Mouse (Mus musculus) embryonic fibroblast, embryonic 13.5 days (primary cell): ENCODE data around the gene Trim40.

ENCODE experiments used
- CTCF ChIP-seq: IDR thresholded peaks from 2 replicates; pipeline ENCODE4 v1.5.1; 2011; ENCODE audit warnings: mild to moderate bottlenecking, control low read depth, low read length, moderate library complexity, borderline replicate concordance; ENCODE audit not compliant: insufficient read depth
- POLR2A ChIP-seq: IDR thresholded peaks from 2 replicates; pipeline ENCODE4 v1.6.1; 2011; ENCODE audit warnings: low read depth, mild to moderate bottlenecking, control low read depth, low read length, moderate library complexity

DNA sequence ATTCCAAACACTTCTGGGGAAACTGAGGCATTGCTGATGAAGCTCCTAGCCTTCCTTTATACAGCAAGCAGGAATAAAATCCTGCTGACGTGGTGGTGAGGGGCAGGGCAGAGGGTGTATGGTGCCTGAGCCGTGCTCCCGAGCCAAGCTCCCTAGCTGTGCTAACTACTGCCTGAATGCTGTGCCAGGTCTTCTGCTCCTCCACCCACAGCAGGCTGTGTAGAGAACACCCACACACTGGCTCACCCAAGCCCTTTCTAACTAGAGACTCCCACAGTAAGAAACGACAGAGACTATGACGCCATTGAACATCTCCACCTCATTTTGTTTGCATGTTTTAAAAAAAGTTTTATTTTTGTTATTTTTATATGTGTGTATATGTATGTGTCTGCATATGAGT is 10.1 kb upstream of the Trim40 start:
- TF ChIP-seq CTCF (no peak), POLR2A (no peak)
